Mouse (Mus musculus): ENCODE measurements at regions not wholly inside any gene's neighbourhood (a gene's known extent, or its start where the extent isn't known, plus 50 kb on each side); places are given as distances from the start of the nearest gene placed in this dataset.

DNA sequence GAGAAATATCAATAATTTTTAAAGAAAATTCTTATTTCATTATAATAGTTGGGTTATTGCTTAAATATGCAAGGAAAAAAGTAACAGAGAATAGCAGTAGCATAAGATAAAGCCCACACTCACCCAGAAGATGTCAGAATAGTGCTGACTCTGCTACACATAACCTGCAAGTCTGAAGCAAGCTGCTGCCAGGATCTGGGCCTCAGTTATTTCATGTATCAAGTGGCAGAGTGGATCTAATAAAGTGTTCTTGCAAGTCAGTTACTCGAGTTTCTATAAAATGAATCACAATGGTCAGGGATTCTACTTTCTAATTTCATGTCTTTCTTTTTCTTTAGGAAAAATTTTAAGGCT lies 466.2 kb downstream of the Klhl13 start:
- DNase-seq, result no peak

DNA sequence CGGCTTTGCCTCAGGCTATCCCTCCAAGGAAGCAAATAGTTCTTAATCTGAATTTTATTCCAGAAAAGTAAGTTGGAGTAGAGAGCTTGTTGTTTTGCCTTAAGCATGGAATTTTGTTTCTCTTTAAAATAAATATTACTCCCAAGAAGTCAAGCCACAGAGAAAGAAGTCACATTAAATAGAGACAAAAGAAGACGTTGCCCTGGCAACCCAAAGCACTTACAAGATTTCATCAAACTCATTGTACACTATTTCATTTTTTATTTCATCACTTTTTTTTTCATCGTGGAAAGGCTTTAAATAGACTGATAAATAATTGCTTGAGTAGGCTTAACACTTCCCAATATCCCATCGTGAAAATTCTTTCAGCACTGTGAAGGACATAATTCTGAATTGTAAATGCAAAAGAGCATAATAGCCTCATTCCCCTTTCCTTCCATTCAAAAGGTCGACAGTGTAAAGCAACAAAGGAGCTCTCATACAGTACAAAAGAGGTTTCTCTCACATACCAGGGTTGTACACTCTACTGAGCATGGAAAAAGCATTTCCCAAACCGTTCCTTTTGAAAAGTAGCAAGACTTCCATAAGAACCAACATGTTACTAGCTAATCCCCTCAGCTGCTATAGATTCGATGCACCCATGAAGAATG lies 466.7 kb downstream of the Klhl13 start:
- DNase-seq, result no peak

DNA sequence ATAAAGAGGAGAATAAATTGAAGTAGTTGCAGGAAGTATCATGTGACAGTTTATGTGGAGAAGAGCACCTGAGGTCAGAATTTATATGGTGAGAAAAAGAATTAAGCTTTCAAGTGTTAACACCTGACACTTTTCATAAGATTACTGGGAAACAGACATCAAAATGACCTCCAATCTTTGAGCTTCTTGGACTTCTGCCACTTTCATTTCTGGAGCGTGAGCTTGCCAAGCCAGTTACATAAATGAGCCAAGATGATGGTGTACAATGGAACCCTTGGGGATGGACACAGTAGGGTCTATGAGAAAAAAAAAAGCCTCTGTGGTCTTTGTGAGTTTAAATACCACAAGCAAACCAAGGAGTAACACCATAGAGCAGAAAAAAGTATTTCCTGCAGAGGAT lies 495.1 kb downstream of the Klhl13 start:
- no peak for DNase-seq

DNA sequence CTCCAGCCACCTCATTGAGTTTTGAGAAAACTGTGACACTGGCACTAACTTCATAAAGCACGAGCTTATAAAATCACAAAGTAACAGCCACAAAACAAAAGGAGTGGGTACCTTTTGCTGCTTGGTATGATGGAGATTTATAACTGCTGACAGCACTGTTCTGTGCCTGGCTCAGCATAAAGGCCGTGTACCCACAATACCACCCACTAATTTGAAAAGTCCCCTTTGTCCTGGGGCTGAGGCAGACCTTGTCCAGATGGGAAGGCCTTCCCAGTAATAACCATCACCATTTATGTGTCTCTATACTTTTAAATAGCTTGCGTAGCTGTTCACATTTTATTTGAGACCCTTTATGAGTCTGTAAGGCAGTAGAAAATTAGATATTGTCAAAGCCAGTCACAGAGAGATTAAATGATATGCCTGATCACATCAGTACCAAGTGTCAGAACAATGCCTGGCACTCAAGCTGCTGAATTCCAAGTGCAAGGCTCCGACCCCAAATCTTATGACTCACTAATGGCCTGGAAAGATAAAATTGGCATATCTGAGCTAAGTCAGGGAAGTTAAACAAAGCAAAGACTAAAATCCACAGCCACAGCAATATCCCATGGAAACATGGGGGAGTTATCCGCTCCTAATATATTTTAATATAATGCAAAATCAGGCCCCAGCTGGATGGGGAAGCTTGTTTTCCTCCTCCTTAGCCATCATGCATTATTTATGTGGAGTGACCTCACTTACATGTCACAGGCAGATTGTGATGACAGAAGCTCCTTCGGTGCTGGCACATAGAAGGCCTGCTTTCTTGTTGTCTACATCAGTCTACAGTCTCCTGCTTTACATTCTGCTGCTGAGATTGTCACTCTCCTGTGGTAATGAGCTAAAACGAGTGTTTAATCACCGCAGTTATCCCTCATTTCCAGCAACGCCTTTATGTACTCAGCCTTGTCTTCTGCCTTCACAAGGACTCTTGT lies 515.1 kb downstream of the Klhl13 start:
- no peak for DNase-seq

DNA sequence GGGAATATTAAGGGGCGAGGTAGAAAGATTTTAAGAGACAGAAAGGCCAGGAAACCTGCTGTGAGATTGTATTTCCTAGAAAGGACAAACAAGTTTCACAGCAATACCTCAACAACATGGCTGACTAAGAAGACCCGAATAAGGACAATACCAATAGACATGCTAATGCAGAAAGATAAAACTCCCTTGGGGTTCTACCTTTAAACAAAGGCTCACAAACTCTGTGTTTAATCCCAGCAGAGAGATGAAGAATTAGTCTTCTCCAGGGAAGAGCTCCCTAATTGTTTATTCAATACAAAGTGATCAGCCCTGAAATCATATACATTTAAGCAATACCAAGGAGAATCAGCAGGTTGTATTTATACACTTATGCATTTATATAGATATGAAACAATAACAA lies 516.1 kb downstream of the Klhl13 start:
- DNase-seq, result no peak

DNA sequence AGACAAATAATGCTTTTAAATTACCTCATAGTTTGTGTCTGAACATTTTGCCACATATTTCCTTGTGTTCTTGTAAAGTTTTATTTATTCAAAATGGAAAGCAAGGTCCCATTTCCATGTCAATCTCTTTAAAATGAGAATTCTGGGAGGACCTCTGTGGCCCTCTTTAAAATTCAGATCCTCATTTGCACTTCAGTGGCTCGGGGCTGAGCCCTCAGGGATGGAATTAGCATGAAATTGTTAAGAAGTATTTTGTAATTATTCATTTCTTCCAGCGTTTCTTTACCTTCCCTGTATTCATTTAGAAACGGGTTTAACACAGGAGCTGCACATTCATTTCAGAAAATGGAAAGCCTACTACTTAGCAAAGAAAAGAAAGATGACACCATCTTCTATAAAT lies 531.7 kb downstream of the Klhl13 start:
- no peak for DNase-seq

DNA sequence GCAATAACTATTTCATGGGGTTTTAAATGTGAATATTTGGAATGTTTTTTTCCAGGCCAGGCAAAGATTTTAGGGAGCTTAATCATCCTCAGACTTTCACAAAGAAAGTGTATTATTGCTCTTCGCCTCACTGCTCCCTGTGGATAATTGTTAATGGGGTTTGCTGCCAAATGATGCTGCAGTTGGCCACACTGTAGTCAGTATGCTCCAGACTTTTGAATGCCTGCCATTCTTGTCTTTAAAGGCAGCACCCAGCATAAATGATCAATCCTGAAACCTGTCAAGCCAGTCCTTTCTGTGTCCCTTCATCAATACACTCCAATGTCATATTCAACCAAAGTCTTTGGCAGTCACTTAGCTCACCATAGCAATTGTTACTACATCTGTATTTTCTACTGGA lies 559.7 kb downstream of the Klhl13 start:
- DNase-seq, result no peak

DNA sequence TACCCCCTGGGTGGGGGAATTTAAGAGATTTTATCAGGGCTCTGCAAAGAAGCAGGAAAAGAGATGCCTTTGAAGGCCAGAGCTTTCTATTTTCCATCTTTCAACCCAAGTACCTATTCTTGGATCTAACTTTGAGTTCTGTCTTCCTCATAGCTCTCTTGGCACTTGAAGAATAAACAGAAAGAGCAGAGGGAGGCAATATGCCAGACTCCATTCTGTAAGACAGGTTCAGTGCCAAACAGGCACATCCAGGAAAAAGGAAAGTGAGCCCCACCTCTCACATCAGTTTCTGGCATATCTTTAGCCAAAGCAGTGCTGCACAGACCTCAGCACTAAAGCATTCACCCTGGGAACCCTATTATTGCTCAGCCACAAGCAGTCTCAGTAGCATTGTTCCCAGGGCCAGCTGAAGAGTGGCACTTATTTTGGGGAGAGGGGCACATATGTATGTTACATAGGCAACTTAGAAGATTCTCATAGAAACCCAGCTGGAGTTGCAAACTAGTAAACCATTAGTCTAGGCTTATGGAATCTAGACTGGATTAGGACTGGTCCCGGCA lies 594.8 kb downstream of the Klhl13 start:
- no peak for DNase-seq

DNA sequence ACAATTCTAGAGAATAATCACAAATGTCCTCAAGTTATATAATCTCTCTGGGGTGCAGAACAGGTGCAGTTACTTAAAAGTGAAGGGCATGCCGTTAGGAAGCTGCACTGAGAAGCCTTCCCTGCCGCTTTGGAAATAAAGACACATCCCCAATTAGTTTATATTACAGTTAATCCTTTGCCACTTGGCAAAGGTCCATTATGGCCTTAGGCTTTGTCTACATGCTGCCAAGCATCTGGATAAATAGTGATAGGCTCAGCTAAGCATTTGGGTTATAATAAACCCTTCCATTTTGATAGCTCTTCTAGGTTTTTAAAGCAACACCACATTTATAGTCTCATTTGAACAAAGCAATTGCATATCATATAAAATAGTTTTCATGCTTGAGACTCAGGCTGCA lies 625.6 kb downstream of the Klhl13 start:
- no peak for DNase-seq

DNA sequence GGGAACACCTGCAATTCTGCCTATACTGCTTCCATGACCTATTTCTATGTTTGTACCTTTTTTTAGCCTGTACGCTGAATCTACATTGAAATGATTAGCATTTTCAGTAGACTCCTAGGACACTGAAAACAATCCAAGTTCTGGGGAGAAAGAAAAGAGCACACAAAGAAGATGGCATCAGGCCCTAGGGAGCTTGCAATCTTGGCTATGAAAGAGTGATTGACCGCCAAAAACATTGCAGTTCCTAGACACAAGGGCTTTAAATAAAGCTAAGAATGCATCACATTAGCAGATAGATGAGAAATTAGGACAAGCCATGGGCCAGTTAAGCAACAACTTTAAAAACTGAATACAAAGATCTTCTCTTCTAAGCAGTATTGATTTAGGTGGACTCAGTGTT lies 666.7 kb downstream of the Klhl13 start:
- peak; percentile 1 for DNase-seq

DNA sequence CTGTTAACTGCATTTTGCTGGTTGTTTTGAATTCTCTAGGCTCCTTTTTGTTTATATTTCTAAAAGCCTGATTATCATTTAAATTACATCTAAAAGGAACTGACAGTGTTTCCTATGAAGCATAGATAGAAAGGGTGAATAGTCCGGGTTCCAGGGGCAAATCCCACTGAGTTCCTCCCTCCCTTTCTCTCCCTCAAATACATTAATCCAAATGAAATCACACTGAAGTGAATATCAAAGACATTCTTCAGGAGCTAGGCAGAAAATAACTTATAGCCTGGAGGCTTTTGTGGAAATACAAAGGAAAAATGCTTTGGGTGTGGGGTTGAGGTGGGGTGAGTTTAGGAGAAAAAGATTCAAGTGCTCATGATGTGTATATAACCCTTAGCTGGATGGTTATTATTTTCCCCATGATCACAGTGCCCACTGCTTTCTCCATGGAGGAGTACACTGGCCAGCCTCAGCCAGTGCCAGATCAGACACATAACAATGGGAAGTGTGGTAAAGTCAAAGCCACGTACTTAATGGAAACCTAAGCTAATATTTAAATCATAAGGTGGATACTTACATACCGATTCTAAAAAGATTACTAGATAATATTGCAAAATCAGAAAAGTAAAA lies 707.0 kb downstream of the Klhl13 start:
- DNase-seq, result no peak

All from cerebellum, adult 11-12 months (tissue).